Mouse (Mus musculus): Measurements from ENCODE around the gene Pcyt1a. TPM values are rescaled to one million over a fixed set of nuclear protein-coding genes. Genes with fewer than 3 reads are reported as not detected.

Gene Pcyt1a
- polyA plus RNA-seq, 1 experiment = 14.6 TPM

DNA sequence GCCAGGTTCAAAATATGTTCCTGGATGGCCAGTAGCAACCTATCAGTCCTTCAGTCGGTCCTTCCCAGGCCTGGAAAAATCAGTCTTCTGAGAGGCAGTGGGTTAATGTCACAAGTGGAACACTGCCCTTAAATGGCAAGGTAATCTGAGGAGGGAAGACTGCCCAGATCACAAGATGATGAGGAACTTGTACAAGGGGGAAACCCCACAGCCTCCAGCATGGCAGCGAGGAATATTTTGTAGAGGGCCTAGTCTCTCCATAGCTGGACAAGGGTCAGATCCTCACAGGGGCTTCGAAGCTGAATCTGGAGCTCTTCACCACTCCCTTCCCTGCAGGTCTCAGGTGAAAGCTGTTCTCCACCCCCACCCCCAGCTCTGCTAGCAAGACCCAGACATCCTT lies 27.9 kb upstream of the Pcyt1a start:
- Histone ChIP-seq H3K9me3 (replicated peaks; ENCODE audit: control insufficient read depth, insufficient read depth, low read length, poor library complexity, severe bottlenecking) (no peaks in the 10 kb centered on the region), H3K4me1 (ENCODE audit: control insufficient read depth, insufficient read depth, low read length) (no peaks in the 10 kb centered on the region), H3K27ac (ENCODE audit: insufficient read depth, low read length) (no peak overlapping the region), H3K4me3 (ENCODE audit: low read depth, low read length) (no peak overlapping the region), H3K9ac (ENCODE audit: low read depth, poor library complexity, severe bottlenecking) (no peak overlapping the region), H3K27me3 (ENCODE audit: control insufficient read depth, insufficient read depth, low read length, poor library complexity, severe bottlenecking) (no peaks in the 10 kb centered on the region), H3K36me3 (ENCODE audit: control insufficient read depth, insufficient read depth, low read length, poor library complexity, severe bottlenecking) (no peaks in the 10 kb centered on the region)
- TF ChIP-seq EP300 (IDR thresholded peaks at IDR 0.05; ENCODE audit: insufficient read depth, low read depth, low read length) (no peak), CTCF (IDR thresholded peaks at IDR 0.05; ENCODE audit: low read depth, low read length) (no peak), POLR2A (IDR thresholded peaks at IDR 0.05; ENCODE audit: insufficient read depth, low read length) (no peak)

DNA sequence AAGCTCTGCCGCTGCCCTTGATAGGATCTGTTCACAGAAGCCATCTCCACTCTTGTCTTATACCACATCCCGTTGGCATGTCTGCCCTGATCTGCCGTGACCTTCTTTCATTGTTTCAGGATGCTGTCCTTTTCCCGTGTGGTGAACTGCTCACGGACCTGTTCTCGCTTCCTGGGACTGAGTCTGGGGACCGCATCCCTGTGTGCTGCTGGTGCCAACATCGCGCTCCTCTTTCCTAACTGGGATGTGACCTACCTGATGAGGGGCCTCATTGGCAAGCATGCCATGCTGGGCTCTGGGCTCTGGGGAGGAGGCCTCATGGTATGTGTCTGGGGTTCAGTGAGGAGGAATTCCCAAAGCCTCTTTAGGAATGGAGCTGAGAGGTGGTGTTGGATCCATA lies 25.0 kb upstream of the Pcyt1a start:
- TF ChIP-seq POLR2A (IDR thresholded peaks at IDR 0.05; ENCODE audit: insufficient read depth, low read length) = no peak
- TF ChIP-seq EP300 (IDR thresholded peaks at IDR 0.05; ENCODE audit: insufficient read depth, low read depth, low read length) = no peak
- TF ChIP-seq CTCF (IDR thresholded peaks at IDR 0.05; ENCODE audit: low read depth, low read length) = no peak
- H3K4me3 ChIP-seq (ENCODE audit: low read depth, low read length) = no peak overlapping the region
- no peaks in the 10 kb centered on the region for H3K4me1 ChIP-seq (ENCODE audit: control insufficient read depth, insufficient read depth, low read length)
- H3K36me3 ChIP-seq (ENCODE audit: control insufficient read depth, insufficient read depth, low read length, poor library complexity, severe bottlenecking) = no peaks in the 10 kb centered on the region
- no peak overlapping the region for H3K9ac ChIP-seq (ENCODE audit: low read depth, poor library complexity, severe bottlenecking)
- H3K27me3 ChIP-seq (ENCODE audit: control insufficient read depth, insufficient read depth, low read length, poor library complexity, severe bottlenecking) = no peaks in the 10 kb centered on the region
- H3K27ac ChIP-seq (ENCODE audit: insufficient read depth, low read length) = no peak overlapping the region
- no peaks in the 10 kb centered on the region for H3K9me3 ChIP-seq (replicated peaks; ENCODE audit: control insufficient read depth, insufficient read depth, low read length, poor library complexity, severe bottlenecking)

DNA sequence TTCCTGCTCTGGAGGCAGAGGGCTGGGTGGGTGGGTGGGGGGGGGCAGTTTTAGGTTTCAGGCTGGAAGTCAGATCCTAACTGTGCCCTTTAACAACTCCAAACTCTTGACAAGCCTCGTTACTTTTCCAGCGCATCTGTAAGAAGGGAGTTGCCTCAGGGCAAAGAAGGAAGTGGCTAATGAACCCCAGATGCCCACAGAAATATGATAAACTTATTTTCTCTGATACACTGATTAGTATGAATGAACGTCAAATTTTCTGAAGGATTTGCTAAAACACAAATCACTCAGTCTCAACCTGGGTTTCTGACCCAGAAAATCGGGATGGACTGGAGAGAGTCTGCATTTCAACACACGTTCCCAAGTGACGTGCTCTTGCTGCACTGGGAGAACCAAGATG lies 24.1 kb upstream of the Pcyt1a start:
- H3K4me3 ChIP-seq (ENCODE audit: low read depth, low read length) = no peak overlapping the region
- no peaks in the 10 kb centered on the region for H3K9me3 ChIP-seq (replicated peaks; ENCODE audit: control insufficient read depth, insufficient read depth, low read length, poor library complexity, severe bottlenecking)
- no peak overlapping the region for H3K27ac ChIP-seq (ENCODE audit: insufficient read depth, low read length)
- H3K27me3 ChIP-seq (ENCODE audit: control insufficient read depth, insufficient read depth, low read length, poor library complexity, severe bottlenecking) = no peaks in the 10 kb centered on the region
- no peaks in the 10 kb centered on the region for H3K36me3 ChIP-seq (ENCODE audit: control insufficient read depth, insufficient read depth, low read length, poor library complexity, severe bottlenecking)
- H3K9ac ChIP-seq (ENCODE audit: low read depth, poor library complexity, severe bottlenecking) = no peak overlapping the region
- no peaks in the 10 kb centered on the region for H3K4me1 ChIP-seq (ENCODE audit: control insufficient read depth, insufficient read depth, low read length)
- TF ChIP-seq CTCF (IDR thresholded peaks at IDR 0.05; ENCODE audit: low read depth, low read length) (no peak), POLR2A (IDR thresholded peaks at IDR 0.05; ENCODE audit: insufficient read depth, low read length) (no peak)

DNA sequence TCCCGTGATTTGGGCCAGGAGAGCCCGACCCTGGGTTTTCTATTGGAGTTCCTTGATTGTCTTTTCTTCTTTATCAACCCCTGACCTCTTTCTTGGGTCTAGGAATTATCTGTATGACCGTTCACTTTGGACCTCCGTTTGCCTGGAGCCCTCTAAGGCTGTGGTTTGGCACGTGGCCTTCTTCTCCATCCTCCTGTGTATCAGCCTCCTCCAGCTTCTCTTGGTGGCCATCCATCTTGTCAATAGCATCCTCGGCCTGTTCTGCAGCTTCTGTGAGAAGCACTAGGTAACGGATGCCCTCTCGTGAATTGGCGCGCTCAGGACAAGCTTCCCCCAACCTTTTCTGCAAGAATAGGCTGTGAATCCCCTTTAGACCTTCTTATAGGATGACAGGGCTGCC lies 23.0 kb upstream of the Pcyt1a start:
- Histone ChIP-seq H3K9ac (ENCODE audit: low read depth, poor library complexity, severe bottlenecking) (no peak overlapping the region), H3K36me3 (ENCODE audit: control insufficient read depth, insufficient read depth, low read length, poor library complexity, severe bottlenecking) (no peaks in the 10 kb centered on the region), H3K4me3 (ENCODE audit: low read depth, low read length) (no peak overlapping the region), H3K9me3 (replicated peaks; ENCODE audit: control insufficient read depth, insufficient read depth, low read length, poor library complexity, severe bottlenecking) (no peaks in the 10 kb centered on the region), H3K27ac (ENCODE audit: insufficient read depth, low read length) (no peak overlapping the region), H3K27me3 (ENCODE audit: control insufficient read depth, insufficient read depth, low read length, poor library complexity, severe bottlenecking) (no peaks in the 10 kb centered on the region), H3K4me1 (ENCODE audit: control insufficient read depth, insufficient read depth, low read length) (no peaks in the 10 kb centered on the region)
- TF ChIP-seq POLR2A (IDR thresholded peaks at IDR 0.05; ENCODE audit: insufficient read depth, low read length) = no peak
- TF ChIP-seq CTCF (IDR thresholded peaks at IDR 0.05; ENCODE audit: low read depth, low read length) = no peak
- no peak for TF ChIP-seq EP300 (IDR thresholded peaks at IDR 0.05; ENCODE audit: insufficient read depth, low read depth, low read length)

DNA sequence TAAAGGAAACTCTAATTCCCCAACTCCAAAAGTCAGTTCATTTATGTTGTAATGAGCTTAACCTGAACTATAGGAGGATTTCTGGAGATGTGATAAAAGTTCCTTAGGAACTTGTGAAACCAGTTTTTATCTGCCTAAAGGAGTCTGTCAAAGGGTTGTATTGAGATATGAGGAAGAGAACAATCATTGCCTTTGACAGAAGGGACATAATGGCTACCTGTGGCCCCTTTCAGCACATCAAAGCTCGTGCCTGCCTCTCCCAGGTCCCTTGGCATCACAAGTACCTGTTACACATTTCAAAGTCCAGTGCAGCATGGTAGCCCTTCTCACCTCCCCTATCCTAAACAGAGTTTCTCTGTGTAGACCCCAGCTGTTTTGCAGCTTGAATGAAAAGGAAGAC lies 13.3 kb upstream of the Pcyt1a start:
- no peak for TF ChIP-seq POLR2A (IDR thresholded peaks at IDR 0.05; ENCODE audit: insufficient read depth, low read length)
- no peak for TF ChIP-seq CTCF (IDR thresholded peaks at IDR 0.05; ENCODE audit: low read depth, low read length)
- TF ChIP-seq EP300 (IDR thresholded peaks at IDR 0.05; ENCODE audit: insufficient read depth, low read depth, low read length) = no peak
- Histone ChIP-seq H3K4me3 (ENCODE audit: low read depth, low read length) (no peak overlapping the region), H3K9ac (ENCODE audit: low read depth, poor library complexity, severe bottlenecking) (no peak overlapping the region), H3K4me1 (ENCODE audit: control insufficient read depth, insufficient read depth, low read length) (no peaks in the 10 kb centered on the region), H3K27me3 (ENCODE audit: control insufficient read depth, insufficient read depth, low read length, poor library complexity, severe bottlenecking) (no peaks in the 10 kb centered on the region), H3K36me3 (ENCODE audit: control insufficient read depth, insufficient read depth, low read length, poor library complexity, severe bottlenecking) (no peaks in the 10 kb centered on the region), H3K9me3 (replicated peaks; ENCODE audit: control insufficient read depth, insufficient read depth, low read length, poor library complexity, severe bottlenecking) (no peaks in the 10 kb centered on the region), H3K27ac (ENCODE audit: insufficient read depth, low read length) (no peak overlapping the region)

DNA sequence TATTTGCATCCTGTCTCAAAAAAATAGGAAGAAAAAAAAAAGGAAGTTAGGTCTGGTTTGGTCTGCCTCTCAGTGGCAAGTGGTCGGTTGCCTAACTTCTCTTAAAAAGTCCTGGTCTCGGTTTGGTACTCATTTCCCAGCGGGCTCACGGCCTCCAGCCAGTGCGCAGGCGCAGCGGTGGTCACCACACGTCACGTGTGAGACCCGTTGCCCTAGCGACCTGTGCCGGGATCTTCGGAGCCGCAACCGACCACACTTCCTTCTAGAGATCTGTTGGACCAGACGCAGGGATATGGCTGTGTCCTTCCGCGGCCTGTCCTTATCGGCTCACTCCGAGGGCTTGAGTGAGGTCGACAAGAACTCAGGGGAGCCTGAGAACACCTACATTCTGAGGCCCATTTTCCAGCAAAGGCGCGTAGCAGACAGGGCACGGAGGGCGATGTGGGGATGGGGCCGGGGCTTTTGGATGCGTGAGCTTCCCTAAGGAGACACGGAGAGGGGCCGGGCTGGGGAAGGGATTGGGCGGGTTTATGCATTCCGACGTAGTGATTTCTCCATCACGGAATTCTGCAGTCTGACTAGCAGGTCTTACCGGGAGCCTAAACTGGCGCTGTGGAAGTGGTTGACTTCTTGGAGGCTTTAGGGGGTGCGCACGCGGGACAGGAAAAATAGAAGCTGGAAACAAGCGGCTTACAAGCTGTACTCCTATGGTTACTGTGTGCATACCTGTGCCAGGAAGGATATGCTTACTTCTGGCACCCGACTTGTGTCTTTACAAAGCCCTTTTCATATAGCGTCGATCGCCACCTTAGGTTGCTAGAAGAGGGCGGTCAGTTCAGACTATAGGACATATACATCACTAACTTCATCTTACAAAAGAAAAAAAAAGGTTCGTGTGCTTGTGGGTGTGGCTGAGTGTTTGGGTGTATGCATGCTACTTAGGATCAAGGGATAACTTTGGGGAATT lies 10.9 kb upstream of the Pcyt1a start, which contains the start of gene Tctex1d2:
Gene Tctex1d2, plus strand, starts transcription at position 186 of the 967 bp plus-strand sequence.
- H3K4me1 ChIP-seq (ENCODE audit: control insufficient read depth, insufficient read depth, low read length) = no peaks in the 10 kb centered on the region
- peak within 1 kb of the TSS; percentile 95 for H3K4me3 ChIP-seq (ENCODE audit: low read depth, low read length)
- no peaks in the 10 kb centered on the region for H3K36me3 ChIP-seq (ENCODE audit: control insufficient read depth, insufficient read depth, low read length, poor library complexity, severe bottlenecking)
- peak within 1 kb of the TSS; percentile 59 for H3K27ac ChIP-seq (ENCODE audit: insufficient read depth, low read length)
- no peaks in the 10 kb centered on the region for H3K27me3 ChIP-seq (ENCODE audit: control insufficient read depth, insufficient read depth, low read length, poor library complexity, severe bottlenecking)
- no peaks in the 10 kb centered on the region for H3K9me3 ChIP-seq (replicated peaks; ENCODE audit: control insufficient read depth, insufficient read depth, low read length, poor library complexity, severe bottlenecking)
- H3K9ac ChIP-seq (ENCODE audit: low read depth, poor library complexity, severe bottlenecking) = peak within 1 kb of the TSS; percentile 69
- TF ChIP-seq EP300 (IDR thresholded peaks at IDR 0.05; ENCODE audit: insufficient read depth, low read depth, low read length) (no peak; the same call in 1 of the 2 replicates), POLR2A (IDR thresholded peaks at IDR 0.05; ENCODE audit: insufficient read depth, low read length) (peak; percentile 73)
